Mouse (Mus musculus) cortical plate, adult 2 months (tissue): Measurements from ENCODE around the gene Zfp541.
A peak's percentile ranks its signal among the peaks of the same experiment; 100 is the strongest.

ENCODE experiments used
- CTCF ChIP-seq: fragments of 200-500 bp; IDR thresholded peaks from 2 replicates; pipeline ENCODE4 v1.5.1; 2011; ENCODE audit warnings: mild to moderate bottlenecking, control low read depth, low read length; ENCODE audit not compliant: insufficient read depth; ENCODE audit errors: extremely low read depth
- POLR2A ChIP-seq: fragments of 200-500 bp; IDR thresholded peaks from 2 replicates; pipeline ENCODE4 v1.6.1; 2011; ENCODE audit warnings: mild to moderate bottlenecking, low read length, control low read depth; ENCODE audit not compliant: insufficient read depth; ENCODE audit errors: extremely low read depth

- TF ChIP-seq POLR2A, result no peak
- peak; percentile 28; the same call in 1 of the 2 replicates for TF ChIP-seq CTCF
Observed at GRCm38 (mm10) chr7:16012576-16013263, 48.9 kb upstream of the Zfp541 start.
